Mouse (Mus musculus) liver, postnatal 0 days (tissue): ENCODE results near the gene Sp9. TPM values are rescaled to one million over a fixed set of nuclear protein-coding genes. Genes with fewer than 3 reads are reported as not detected.

ENCODE experiments used
- ATAC-seq: fragments of 200-750 bp; cut with Nextera tagmentation; 2 replicates; pipeline ENCODE4 v1.8.0; 2017; ENCODE audit warnings: mild to moderate bottlenecking, moderate library complexity
- DNase-seq: peaks from one replicate; pipeline ENCODE4 v3.0.0-alpha.2; 2016
- H3K27ac ChIP-seq: fragments of 300-500 bp; sonication (generic); 2 replicates; pipeline ENCODE4 v1.5.1; 2014; ENCODE audit warnings: antibody characterized with exemption, moderate library complexity, mild to moderate bottlenecking, low read depth
- H3K27me3 ChIP-seq: fragments of 300-500 bp; sonication (generic); 2 replicates; pipeline ENCODE4 v1.6.1; 2014; ENCODE audit warnings: low read length, control low read depth, mixed read lengths; ENCODE audit not compliant: insufficient read depth
- H3K36me3 ChIP-seq: fragments of 300-500 bp; sonication (generic); replicated peaks from 2 replicates; pipeline ENCODE4 v1.6.1; 2014; ENCODE audit warnings: mild to moderate bottlenecking, control low read depth, low read length, moderate library complexity, mixed read lengths; ENCODE audit not compliant: insufficient read depth
- H3K4me1 ChIP-seq: fragments of 300-500 bp; sonication (generic); 2 replicates; pipeline ENCODE4 v1.6.1; 2014; ENCODE audit warnings: antibody characterized with exemption, mild to moderate bottlenecking, control low read depth; ENCODE audit not compliant: insufficient read depth
- H3K4me2 ChIP-seq: fragments of 300-500 bp; sonication (generic); 2 replicates; pipeline ENCODE4 v1.6.1; 2014; ENCODE audit warnings: low read depth, mild to moderate bottlenecking, low read length, moderate library complexity, mixed read lengths
- H3K4me3 ChIP-seq: fragments of 300-500 bp; sonication (generic); 2 replicates; pipeline ENCODE4 v1.5.1; 2014; ENCODE audit warnings: low read depth, low read length
- H3K9ac ChIP-seq: fragments of 300-500 bp; sonication (generic); replicated peaks from 2 replicates; pipeline ENCODE4 v1.6.1; 2014; ENCODE audit warnings: mild to moderate bottlenecking, moderate library complexity
- H3K9me3 ChIP-seq: fragments of 300-500 bp; sonication (generic); 2 replicates; pipeline ENCODE4 v1.6.1; 2016; ENCODE audit warnings: mild to moderate bottlenecking, control low read depth, low read length, mixed read lengths
- CTCF ChIP-seq: sonication (generic); IDR thresholded peaks from 2 replicates; pipeline ENCODE4 v1.5.1; 2016; ENCODE audit warnings: antibody characterized with exemption, low read depth
- EP300 ChIP-seq: IDR thresholded peaks from 2 replicates; pipeline ENCODE4 v1.6.1; 2016; ENCODE audit warnings: antibody characterized with exemption, low read depth, mild to moderate bottlenecking
- WGBS: fragments of 180-500 bp; shearing (Covaris S2); extraction: QIAGEN DNeasy Blood & Tissue Kit; methylation state at CpG from one replicate; pipeline ENCODE4 v1.1.7; 2014; ENCODE audit not compliant: insufficient replicate concordance; 5-methylcytosine and 5-hydroxymethylcytosine counted together
- polyA plus RNA-seq: library from polyadenylated mRNA; unstranded; fragments of >200 nt; fragmentation: Nextera tagmentation; extraction: Ambion mirVana; gene quantifications from 2 replicates; pipeline ENCODE4 v1.2.1, GENCODE M21; 2015

The Sp9 gene
- polyA plus RNA-seq, 1 experiment from 2014 or later: not detected

DNA sequence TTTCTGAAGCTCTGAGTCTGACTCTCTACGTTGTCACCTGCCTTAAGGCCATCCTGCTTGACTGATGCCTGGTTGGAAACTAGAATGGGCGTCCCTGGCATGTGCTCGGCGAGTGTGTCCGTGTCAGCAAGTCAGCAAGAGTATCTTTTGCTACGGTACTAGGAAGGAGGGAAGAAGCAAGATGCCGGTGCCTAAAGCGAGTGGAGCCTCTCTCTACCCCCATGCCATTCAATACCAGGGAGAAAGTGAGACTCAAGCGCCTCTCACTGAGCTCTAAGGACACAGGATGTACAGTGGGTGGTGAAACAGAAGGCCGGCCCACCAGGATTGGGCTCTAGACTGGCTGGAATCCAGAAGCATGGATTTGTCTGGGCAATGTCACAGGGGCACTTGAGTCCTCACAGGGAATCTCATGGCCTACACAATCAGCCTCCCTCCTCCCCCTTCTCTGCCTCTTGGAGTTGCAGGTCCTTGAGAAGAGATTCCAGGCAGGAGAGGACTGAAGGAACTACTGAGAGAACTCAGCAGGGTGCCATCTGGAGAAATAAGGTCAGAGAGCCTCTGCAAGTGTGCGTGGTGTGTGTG lies 7.0 kb upstream of the Sp9 start:
- TF ChIP-seq CTCF (no peak), EP300 (no peak)
- Histone ChIP-seq H3K9ac (no peak overlapping the region), H3K9me3 (no peaks in the 10 kb centered on the region), H3K36me3 (no peaks in the 10 kb centered on the region), H3K4me2 (no peak overlapping the region), H3K27ac (no peak overlapping the region), H3K4me1 (0 out of 2 replicates have a peak, but pooled peaks cover 6% of the 10 kb centered on the region), H3K4me3 (peak overlapping the region; percentile 15; the same call in 1 of the 2 replicates), H3K27me3 (peaks cover 77% of the 10 kb centered on the region)
- ATAC-seq: no peak
- no peak for DNase-seq
- 5% methylated on average over 11 of the region's 11 CpGs for WGBS

DNA sequence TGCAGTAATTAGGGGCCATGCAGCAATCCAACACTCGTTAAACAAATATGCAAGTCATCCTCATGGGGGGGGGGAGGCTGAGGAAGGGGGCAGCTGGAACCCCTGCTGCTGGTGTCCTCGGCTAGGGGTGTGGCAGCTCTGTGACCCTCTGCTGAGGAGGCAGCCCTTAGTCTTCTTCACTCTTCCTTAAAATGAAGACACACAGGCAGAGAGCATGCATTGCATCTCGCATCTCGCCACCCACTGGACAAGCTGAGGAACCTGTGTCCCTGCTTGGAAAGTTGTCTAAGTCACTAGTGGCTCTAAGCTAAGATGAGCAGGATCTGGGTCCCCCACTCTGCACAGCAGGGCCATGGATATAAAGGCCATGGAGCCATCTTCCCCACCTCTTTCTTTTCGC lies 5.7 kb upstream of the Sp9 start:
- no peak overlapping the region for H3K9ac ChIP-seq
- DNase-seq (no peak), ATAC-seq (no peak)
- H3K9me3 ChIP-seq: no peaks in the 10 kb centered on the region
- no peak overlapping the region for H3K27ac ChIP-seq
- peaks cover 10% of the 10 kb centered on the region for H3K4me1 ChIP-seq
- peaks cover 90% of the 10 kb centered on the region for H3K27me3 ChIP-seq
- no peak overlapping the region for H3K4me3 ChIP-seq
- H3K4me2 ChIP-seq: no peak overlapping the region
- H3K36me3 ChIP-seq: no peaks in the 10 kb centered on the region
- WGBS: 6% methylated on average over 5 of the region's 5 CpGs
- TF ChIP-seq EP300: no peak
- TF ChIP-seq CTCF: peak; percentile 29; the same call in 1 of the 2 replicates

DNA sequence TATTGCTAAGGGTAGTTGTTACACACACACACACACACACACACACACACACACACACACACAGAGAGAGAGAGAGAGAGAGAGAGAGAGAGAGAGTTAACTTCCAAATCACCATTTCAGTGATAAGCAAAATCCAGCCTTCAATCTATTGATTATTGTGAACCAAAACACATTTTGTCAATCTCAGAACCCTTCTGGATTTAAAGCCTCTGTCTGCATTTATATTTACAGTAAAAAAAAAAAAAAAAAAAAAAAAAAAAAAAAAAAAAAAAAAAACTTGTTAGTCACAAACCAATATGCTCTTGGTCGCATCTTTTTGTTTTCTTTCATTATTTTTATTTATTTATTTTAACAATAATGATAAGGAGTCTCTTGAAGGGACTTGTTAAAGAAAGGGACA lies 5.1 kb upstream of the Sp9 start:
- DNase-seq: no peak
- no peaks in the 10 kb centered on the region for H3K9me3 ChIP-seq
- no peak for ATAC-seq
- H3K4me3 ChIP-seq: no peak overlapping the region
- WGBS: 30% methylated on average over 1 of the region's 1 CpGs
- peaks cover 96% of the 10 kb centered on the region for H3K27me3 ChIP-seq
- TF ChIP-seq EP300: no peak
- no peak for TF ChIP-seq CTCF
- H3K4me1 ChIP-seq: peaks cover 14% of the 10 kb centered on the region
- H3K27ac ChIP-seq: no peak overlapping the region
- H3K36me3 ChIP-seq: no peaks in the 10 kb centered on the region
- no peak overlapping the region for H3K4me2 ChIP-seq
- H3K9ac ChIP-seq: no peak overlapping the region

DNA sequence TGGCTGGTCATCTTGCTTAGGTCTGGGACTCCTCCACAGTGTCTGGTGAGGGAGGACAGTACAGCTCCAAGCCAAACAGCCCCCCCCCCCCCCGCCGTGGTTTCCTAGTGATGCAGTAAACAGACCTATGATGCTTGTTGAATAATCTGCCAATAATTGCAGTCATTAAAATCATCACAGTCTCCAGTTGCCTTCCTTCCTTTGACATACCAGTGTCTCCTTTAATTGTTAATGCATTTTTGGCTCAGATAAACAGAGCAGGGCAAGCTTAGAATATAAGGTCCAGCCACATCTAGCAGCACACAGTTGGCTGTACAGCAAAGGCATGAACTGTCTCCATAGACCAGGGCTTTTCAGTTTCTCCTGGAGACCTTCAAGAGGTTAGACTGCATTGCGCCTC lies 4.5 kb upstream of the Sp9 start:
- H3K9ac ChIP-seq: no peak overlapping the region
- H3K27ac ChIP-seq: no peak overlapping the region
- no peak overlapping the region for H3K4me3 ChIP-seq
- WGBS: 14% methylated on average over 3 of the region's 3 CpGs
- H3K27me3 ChIP-seq: peaks cover 98% of the 10 kb centered on the region
- H3K36me3 ChIP-seq: no peaks in the 10 kb centered on the region
- DNase-seq (no peak), ATAC-seq (no peak)
- no peak for TF ChIP-seq CTCF
- TF ChIP-seq EP300: no peak
- peaks cover 18% of the 10 kb centered on the region for H3K4me1 ChIP-seq
- no peak overlapping the region for H3K4me2 ChIP-seq
- H3K9me3 ChIP-seq: no peaks in the 10 kb centered on the region

DNA sequence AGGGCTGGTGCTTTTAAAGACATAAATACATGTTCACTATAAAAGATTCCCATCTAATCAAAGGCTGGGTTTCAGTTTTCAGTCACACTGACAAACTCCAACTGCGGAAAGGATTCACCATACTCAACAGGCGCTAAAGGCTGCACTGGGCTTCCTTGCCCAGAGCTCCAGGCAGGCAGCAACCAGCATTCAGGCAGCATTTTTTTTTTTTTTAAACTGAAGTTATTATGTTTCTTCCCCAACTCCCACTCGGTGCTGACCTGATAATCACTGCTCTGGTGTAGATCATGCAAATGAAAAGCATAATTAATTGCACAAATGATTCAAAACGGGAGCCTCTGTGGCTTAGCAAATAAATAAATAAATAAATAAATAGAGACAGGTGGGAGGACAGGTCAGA lies 3.9 kb upstream of the Sp9 start:
- DNase-seq (no peak), ATAC-seq (no peak)
- 5% methylated on average over 4 of the region's 4 CpGs for WGBS
- no peak for TF ChIP-seq EP300
- TF ChIP-seq CTCF: no peak
- Histone ChIP-seq H3K4me2 (no peak overlapping the region), H3K9ac (no peak overlapping the region), H3K4me3 (no peak overlapping the region), H3K4me1 (peaks cover 18% of the 10 kb centered on the region), H3K36me3 (no peaks in the 10 kb centered on the region), H3K27ac (no peak overlapping the region), H3K9me3 (no peaks in the 10 kb centered on the region), H3K27me3 (peaks cover 98% of the 10 kb centered on the region)

DNA sequence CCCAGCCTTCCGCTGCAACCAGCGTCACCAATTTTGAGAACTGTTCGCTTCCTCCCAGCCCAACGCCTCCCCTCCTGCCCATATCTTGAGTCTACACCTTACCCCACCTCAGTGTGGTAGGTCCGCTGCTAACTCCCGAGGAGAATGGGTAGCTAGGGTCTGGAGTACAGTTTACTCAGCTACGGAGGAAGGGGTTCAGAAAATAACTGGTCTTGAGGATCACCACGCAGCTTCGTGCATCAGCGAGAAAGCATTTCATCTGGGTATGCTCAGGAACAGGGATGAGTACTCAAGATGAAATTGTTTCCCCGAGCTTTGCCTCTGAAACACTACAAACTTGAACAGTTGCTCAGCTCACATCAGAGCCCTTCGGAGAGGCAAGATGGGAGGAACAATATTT lies 3.4 kb upstream of the Sp9 start:
- no peak for TF ChIP-seq CTCF
- TF ChIP-seq EP300: no peak
- no peak overlapping the region for H3K9ac ChIP-seq
- DNase-seq: no peak
- no peak for ATAC-seq
- WGBS: 3% methylated on average over 12 of the region's 12 CpGs
- no peaks in the 10 kb centered on the region for H3K9me3 ChIP-seq
- H3K27ac ChIP-seq: no peak overlapping the region
- no peaks in the 10 kb centered on the region for H3K36me3 ChIP-seq
- H3K4me2 ChIP-seq: no peak overlapping the region
- peaks cover 23% of the 10 kb centered on the region for H3K4me1 ChIP-seq
- no peak overlapping the region for H3K4me3 ChIP-seq
- peaks cover 98% of the 10 kb centered on the region for H3K27me3 ChIP-seq
